Mouse (Mus musculus) kidney, embryonic 15.5 days (tissue): ENCODE measurements around the gene Rbm8a2. TPM values are rescaled to one million over a fixed set of nuclear protein-coding genes. Genes with fewer than 3 reads are reported as not detected.

Experiments used
- ATAC-seq: fragments of 200-750 bp; cut with Nextera tagmentation; replicated peaks from 2 replicates; pipeline ENCODE4 v1.8.0; 2017; ENCODE audit warnings: moderate TSS enrichment; ENCODE audit not compliant: low FRiP score
- H3K27ac ChIP-seq: fragments of 300-500 bp; sonication (generic); 2 replicates; pipeline ENCODE4 v1.5.1; 2015; ENCODE audit warnings: mild to moderate bottlenecking, inconsistent platforms
- H3K27me3 ChIP-seq: fragments of 300-500 bp; sonication (generic); 2 replicates; pipeline ENCODE4 v1.6.1; 2015; ENCODE audit warnings: inconsistent platforms
- H3K36me3 ChIP-seq: fragments of 300-500 bp; sonication (generic); 2 replicates; pipeline ENCODE4 v1.6.1; 2015; ENCODE audit warnings: inconsistent platforms
- H3K4me1 ChIP-seq: fragments of 300-500 bp; sonication (generic); 2 replicates; pipeline ENCODE4 v1.6.1; 2015; ENCODE audit warnings: inconsistent platforms
- H3K4me2 ChIP-seq: fragments of 300-500 bp; sonication (generic); 2 replicates; pipeline ENCODE4 v1.6.1; 2015; ENCODE audit warnings: moderate library complexity, mild to moderate bottlenecking, inconsistent platforms
- H3K4me3 ChIP-seq: fragments of 300-500 bp; sonication (generic); replicated peaks from 2 replicates; pipeline ENCODE4 v1.5.1; 2015; ENCODE audit warnings: mild to moderate bottlenecking, inconsistent platforms
- H3K9ac ChIP-seq: fragments of 300-500 bp; sonication (generic); 2 replicates; pipeline ENCODE4 v1.6.1; 2015; ENCODE audit warnings: mild to moderate bottlenecking, inconsistent platforms
- H3K9me3 ChIP-seq: fragments of 300-500 bp; sonication (generic); replicated peaks from 2 replicates; pipeline ENCODE4 v1.6.1; 2016; ENCODE audit warnings: inconsistent platforms
- WGBS: fragments of 180-500 bp; shearing (Covaris S2); methylation state at CpG from one replicate; pipeline ENCODE4 v1.1.7; 2015; ENCODE audit warnings: mixed read lengths; 5-methylcytosine and 5-hydroxymethylcytosine counted together
- polyA plus RNA-seq: library from polyadenylated mRNA; unstranded; fragments of >200 nt; fragmentation: Nextera tagmentation; extraction: Ambion mirVana; gene quantifications from 2 replicates; pipeline ENCODE4 v1.2.1, GENCODE M21; 2015

Rbm8a2 gene
- polyA plus RNA-seq, 1 experiment from 2014 or later = 0.73 TPM

DNA sequence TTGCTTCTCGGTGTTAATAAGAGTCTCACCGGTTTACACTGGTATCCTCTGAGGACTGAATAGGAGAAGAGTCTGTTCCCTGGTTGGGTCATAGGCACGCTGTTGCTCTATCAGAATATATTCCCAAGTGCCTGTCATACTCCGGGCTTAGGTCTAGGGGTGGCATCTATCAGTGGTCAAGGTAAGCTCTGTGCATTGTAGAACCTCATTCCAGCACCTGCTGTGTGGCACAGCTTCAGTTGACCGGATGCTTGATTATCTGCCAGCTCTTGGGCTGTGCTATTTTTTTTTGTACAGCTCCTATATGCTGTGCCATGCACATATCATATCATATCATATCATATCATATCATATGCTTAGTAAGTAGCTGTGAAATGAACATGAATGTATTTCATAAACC, 9.5 kb upstream of the Rbm8a2 start:
- no peak overlapping the region for H3K4me3 ChIP-seq
- 92% methylated on average over 5 of the region's 5 CpGs for WGBS
- H3K36me3 ChIP-seq = no peaks in the 10 kb centered on the region
- H3K27me3 ChIP-seq = no peaks in the 10 kb centered on the region
- no peaks in the 10 kb centered on the region for H3K4me1 ChIP-seq
- no peak overlapping the region for H3K4me2 ChIP-seq
- 0 out of 2 replicates have a peak overlapping the region, but pooled peaks have one; percentile 29 for H3K27ac ChIP-seq
- H3K9me3 ChIP-seq = no peaks in the 10 kb centered on the region
- ATAC-seq = no peak
- H3K9ac ChIP-seq = no peak overlapping the region

DNA sequence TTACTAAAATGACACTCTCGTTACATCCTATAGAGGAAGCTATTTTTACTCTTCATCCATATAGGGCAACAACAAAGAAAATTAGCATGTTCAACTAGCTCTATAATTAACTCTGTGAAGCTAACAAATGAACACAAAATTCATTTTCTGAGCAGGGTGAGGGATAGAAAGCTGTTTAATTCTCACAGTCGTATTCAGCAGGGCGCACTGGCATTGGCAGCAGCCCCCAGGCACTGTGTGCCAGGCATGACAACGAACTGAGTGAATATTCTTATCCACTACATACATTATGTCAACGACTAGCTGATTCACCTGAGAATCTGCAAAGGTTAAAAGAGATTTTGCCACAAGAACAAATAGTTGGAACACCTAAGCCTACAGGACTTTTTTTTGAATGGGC, 8.2 kb downstream of the Rbm8a2 start:
- 87% methylated on average over 5 of the region's 5 CpGs for WGBS
- H3K9ac ChIP-seq = no peak overlapping the region
- H3K4me3 ChIP-seq = no peak overlapping the region
- no peak overlapping the region for H3K27ac ChIP-seq
- ATAC-seq = no peak
- H3K4me2 ChIP-seq = no peak overlapping the region
- no peaks in the 10 kb centered on the region for H3K27me3 ChIP-seq
- no peaks in the 10 kb centered on the region for H3K36me3 ChIP-seq
- no peaks in the 10 kb centered on the region for H3K9me3 ChIP-seq
- no peaks in the 10 kb centered on the region for H3K4me1 ChIP-seq

DNA sequence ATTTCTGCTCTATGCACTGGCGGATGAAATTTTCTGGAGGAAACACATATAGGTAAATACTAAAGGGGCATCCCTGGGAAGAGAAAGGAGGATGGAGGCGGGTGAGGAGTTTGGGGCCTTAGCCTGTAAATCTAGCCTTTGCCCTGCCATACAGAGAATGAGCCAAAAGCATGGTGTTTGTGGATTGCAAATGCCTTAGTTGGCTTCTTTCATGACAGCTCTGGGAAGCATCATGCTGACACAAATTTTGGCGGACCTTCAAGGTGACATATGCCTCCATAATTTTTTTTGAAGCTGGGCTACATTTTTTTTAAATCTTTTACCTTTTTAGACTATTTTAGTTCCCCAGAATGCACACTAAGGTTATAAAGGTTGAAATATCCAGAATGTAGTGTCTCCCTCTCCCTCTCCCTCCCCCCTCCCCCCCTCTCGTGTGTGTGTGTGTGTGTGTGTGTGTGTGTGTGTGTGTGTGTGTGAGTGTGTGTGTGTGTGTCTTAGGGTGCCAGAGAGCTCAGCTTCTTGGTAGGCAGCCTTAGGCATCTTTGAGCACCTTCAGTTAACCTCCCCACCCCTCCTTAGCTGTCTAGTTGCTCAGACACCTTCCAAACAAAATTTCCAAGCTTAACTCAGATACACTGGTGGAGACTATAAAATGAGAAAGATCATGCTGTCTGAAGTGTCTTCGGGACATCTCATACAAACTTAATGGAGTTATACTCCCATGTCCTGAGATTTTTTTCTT, 11.7 kb downstream of the Rbm8a2 start:
- H3K36me3 ChIP-seq = no peaks in the 10 kb centered on the region
- H3K27me3 ChIP-seq = no peaks in the 10 kb centered on the region
- no peak for ATAC-seq
- no peaks in the 10 kb centered on the region for H3K9me3 ChIP-seq
- H3K4me3 ChIP-seq = no peak overlapping the region
- H3K4me1 ChIP-seq = no peaks in the 10 kb centered on the region
- no peak overlapping the region for H3K4me2 ChIP-seq
- 87% methylated on average over 5 of the region's 5 CpGs for WGBS
- H3K9ac ChIP-seq = no peak overlapping the region
- H3K27ac ChIP-seq = no peak overlapping the region

DNA sequence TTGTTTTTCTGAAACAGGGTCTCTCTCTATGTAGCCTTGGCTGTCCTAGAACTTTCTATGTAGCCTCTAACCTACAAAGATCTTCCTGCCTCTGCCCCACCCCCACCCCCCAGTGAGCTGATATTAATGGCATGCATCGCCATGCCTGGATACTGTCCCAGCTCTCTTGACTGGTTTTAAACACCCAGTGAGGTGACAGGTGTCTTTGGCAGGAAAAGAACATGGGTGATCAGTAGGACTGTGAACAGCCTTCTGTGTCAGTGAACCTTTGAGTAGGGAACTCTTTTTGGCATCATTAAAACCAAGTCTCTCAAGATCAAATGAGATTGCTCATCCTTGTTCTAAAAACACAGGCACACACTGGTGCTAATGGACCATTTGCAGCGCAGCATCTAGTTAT, 17.1 kb downstream of the Rbm8a2 start:
- Histone ChIP-seq H3K4me1 (no peaks in the 10 kb centered on the region), H3K36me3 (no peaks in the 10 kb centered on the region), H3K4me2 (no peak overlapping the region), H3K27me3 (no peaks in the 10 kb centered on the region), H3K9me3 (no peaks in the 10 kb centered on the region), H3K27ac (no peak overlapping the region), H3K9ac (no peak overlapping the region), H3K4me3 (no peak overlapping the region)
- ATAC-seq = no peak
- 92% methylated on average over 2 of the region's 2 CpGs for WGBS

DNA sequence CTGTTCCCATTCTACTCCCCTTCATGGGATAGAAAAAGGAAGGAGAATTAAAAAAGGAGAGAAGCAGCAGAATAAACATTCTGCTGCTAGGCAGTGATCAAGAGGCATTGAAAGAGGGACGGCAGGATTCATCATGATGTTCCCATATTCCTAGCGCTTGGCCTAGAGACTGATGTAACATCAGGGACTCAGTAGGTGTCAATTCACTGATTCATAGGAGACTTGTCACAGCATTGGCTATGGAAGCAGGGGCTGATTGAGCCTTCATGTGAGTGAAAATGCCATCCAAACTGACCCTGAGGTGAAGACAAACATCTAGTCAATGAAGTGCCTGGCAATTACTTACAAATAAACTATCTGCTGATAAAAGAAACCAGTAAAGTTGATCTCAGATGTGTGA, 28.1 kb downstream of the Rbm8a2 start:
- Histone ChIP-seq H3K4me1 (0 out of 2 replicates have a peak, but pooled peaks cover 3% of the 10 kb centered on the region), H3K27ac (no peak overlapping the region), H3K9ac (no peak overlapping the region), H3K27me3 (no peaks in the 10 kb centered on the region), H3K4me2 (no peak overlapping the region), H3K36me3 (no peaks in the 10 kb centered on the region), H3K4me3 (no peak overlapping the region), H3K9me3 (no peaks in the 10 kb centered on the region)
- no peak for ATAC-seq
- 77% methylated on average over 2 of the region's 2 CpGs for WGBS

DNA sequence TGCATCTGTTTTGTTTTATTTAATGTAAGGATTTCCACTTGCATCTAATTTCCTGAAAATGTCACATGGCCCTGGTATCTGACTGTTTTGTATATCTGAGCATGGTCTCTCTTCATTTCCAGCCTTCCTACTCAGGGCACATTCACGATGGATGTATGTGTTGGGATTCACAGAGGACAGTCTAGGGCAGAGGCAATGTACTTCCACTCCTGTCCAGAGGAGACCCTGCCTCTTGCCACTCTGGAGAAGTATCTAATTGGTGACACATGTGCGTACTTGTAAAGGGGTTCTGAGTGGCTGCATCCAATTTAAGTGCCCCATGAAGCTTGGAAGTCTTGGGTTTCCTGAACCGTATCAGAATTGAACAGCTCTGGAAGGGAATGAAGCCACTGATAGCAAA, 28.5 kb downstream of the Rbm8a2 start:
- Histone ChIP-seq H3K36me3 (no peaks in the 10 kb centered on the region), H3K4me2 (no peak overlapping the region), H3K27ac (no peak overlapping the region), H3K27me3 (no peaks in the 10 kb centered on the region), H3K9me3 (no peaks in the 10 kb centered on the region), H3K4me3 (no peak overlapping the region), H3K4me1 (0 out of 2 replicates have a peak, but pooled peaks cover 3% of the 10 kb centered on the region), H3K9ac (no peak overlapping the region)
- WGBS = 69% methylated on average over 3 of the region's 3 CpGs
- ATAC-seq = peak; percentile 49; the same call in 1 of the 2 replicates

DNA sequence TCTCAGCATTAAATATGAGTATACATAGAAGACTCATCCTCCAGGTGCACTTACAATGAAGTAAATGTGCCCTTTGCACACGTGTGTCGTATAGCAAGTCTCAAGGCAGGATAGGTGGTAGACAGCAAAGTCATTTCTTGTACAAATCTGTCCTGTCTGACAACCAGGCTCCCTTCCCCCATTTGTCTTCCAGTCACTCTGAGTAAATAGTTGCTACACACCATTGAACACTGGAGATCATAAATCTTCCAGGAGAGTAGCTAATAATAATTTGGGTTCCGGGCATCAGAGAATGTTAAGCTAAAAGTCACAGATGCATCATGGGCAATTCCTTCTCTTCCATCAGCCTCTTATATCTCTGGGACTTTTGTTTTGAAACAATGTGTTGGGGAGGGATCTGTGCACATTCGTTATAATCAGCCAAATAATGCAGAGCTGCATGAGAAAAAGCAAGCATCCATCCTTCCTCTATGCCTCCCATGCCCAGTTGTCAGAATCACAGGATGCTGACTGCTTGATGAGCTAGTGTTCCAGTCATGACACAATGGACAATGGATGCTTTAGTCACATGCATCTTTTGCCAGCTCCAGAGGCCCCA, 32.1 kb downstream of the Rbm8a2 start:
- H3K4me1 ChIP-seq = 0 out of 2 replicates have a peak, but pooled peaks cover 3% of the 10 kb centered on the region
- ATAC-seq = peak; percentile 33; the same call in 1 of the 2 replicates
- WGBS = 27% methylated on average over 4 of the region's 4 CpGs
- no peaks in the 10 kb centered on the region for H3K9me3 ChIP-seq
- no peak overlapping the region for H3K4me2 ChIP-seq
- H3K4me3 ChIP-seq = no peak overlapping the region
- H3K27ac ChIP-seq = no peak overlapping the region
- H3K27me3 ChIP-seq = no peaks in the 10 kb centered on the region
- H3K36me3 ChIP-seq = no peaks in the 10 kb centered on the region
- H3K9ac ChIP-seq = no peak overlapping the region

DNA sequence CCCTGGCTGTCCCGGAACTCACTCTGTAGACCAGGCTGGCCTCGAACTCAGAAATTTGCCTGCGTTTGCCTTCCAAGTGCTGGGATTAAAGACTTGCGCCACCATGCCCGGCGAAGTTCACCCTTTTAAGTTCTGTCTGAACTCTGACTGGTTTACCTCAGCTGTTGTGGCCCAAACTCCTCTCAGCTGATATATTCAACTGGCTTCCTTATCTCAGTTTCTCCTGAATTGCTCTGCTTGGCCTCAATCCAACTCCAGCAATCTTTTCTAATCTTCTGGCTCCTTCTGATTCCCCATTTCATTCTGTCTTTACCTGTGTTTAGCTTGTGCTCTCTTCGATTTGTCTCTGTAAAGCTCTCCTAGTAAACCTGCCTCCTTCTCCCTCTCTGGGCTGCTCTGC, 35.7 kb downstream of the Rbm8a2 start:
- ATAC-seq = no peak
- H3K27me3 ChIP-seq = no peaks in the 10 kb centered on the region
- H3K9me3 ChIP-seq = no peaks in the 10 kb centered on the region
- H3K4me1 ChIP-seq = 0 out of 2 replicates have a peak, but pooled peaks cover 3% of the 10 kb centered on the region
- H3K27ac ChIP-seq = no peak overlapping the region
- H3K4me2 ChIP-seq = no peak overlapping the region
- H3K4me3 ChIP-seq = no peak overlapping the region
- WGBS = 88% methylated on average over 7 of the region's 7 CpGs
- H3K36me3 ChIP-seq = no peaks in the 10 kb centered on the region
- H3K9ac ChIP-seq = no peak overlapping the region

DNA sequence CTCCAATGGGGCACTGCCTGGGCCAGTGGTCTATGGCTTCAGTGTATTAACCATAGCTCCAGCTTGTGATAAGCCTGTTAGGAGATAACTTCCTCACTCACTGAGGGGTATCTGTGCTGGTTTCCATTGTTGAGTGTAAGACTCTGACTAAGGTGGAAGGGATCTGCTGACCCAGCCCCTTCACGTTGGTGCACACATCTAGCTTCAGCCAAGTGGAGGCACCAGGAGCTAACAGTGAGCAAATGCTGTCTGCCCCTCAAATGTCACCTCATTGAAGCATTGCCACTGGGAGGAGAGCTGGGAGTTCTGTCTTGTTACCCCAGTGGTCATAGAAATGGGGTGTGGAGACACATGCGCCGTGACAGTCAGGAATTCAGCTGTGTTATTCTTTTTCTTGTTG, 40.2 kb downstream of the Rbm8a2 start:
- H3K27ac ChIP-seq = no peak overlapping the region
- peaks cover 3% of the 10 kb centered on the region; the same call in 1 of the 2 replicates for H3K4me1 ChIP-seq
- no peaks in the 10 kb centered on the region for H3K27me3 ChIP-seq
- no peaks in the 10 kb centered on the region for H3K36me3 ChIP-seq
- no peak overlapping the region for H3K4me3 ChIP-seq
- no peak for ATAC-seq
- WGBS = 81% methylated on average over 3 of the region's 3 CpGs
- no peak overlapping the region for H3K9ac ChIP-seq
- H3K4me2 ChIP-seq = no peak overlapping the region
- H3K9me3 ChIP-seq = no peaks in the 10 kb centered on the region

DNA sequence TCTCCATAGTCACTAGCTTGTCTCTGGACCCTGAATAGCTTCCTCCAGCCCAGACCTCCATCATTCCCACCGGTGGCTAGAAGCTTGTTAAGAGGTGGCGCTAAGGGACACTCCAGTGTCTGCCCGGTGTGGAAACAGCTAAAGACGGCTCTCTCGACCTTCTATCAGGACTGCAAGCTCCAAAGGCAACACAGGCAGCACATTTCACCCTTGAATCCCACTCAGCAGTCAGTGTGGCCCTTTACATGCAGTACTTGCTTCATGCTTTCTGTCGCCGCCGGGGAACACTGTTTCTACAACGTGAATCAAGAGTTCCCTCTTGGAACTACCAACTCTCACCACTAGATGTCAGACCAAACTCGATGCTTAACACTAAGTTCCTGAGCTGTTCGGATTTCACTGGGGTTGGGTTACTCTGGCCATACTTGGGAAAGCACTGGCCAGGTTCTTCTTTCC, 42.6 kb downstream of the Rbm8a2 start:
- WGBS = 11% methylated on average over 11 of the region's 11 CpGs
- peak; percentile 93 for ATAC-seq
- Histone ChIP-seq H3K36me3 (no peaks in the 10 kb centered on the region), H3K4me2 (peak overlapping the region; percentile 50), H3K4me1 (peaks cover 3% of the 10 kb centered on the region; the same call in 1 of the 2 replicates), H3K9me3 (no peaks in the 10 kb centered on the region), H3K4me3 (no peak overlapping the region), H3K9ac (no peak overlapping the region), H3K27me3 (no peaks in the 10 kb centered on the region), H3K27ac (no peak overlapping the region)

DNA sequence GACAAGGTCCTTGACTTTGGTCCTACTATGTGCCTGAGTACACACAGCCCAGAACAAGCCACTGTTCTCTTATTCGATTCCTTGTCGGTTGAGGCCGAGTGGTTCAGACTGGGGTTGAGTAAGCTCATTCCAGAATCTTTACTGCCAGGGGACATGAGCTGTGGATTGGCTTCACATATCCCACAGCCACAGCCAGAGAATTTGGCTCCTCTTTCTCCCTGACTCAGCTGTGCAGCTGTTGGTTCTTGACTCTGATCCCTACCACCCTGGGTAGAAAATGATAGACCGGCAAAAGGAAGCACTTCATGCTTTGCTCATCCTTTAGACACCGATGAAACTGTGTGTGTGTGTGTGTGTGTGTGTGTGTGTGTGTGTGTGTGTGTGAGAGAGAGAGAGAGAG, 47.5 kb downstream of the Rbm8a2 start:
- Histone ChIP-seq H3K4me1 (peaks cover 3% of the 10 kb centered on the region; the same call in 1 of the 2 replicates), H3K9me3 (no peaks in the 10 kb centered on the region), H3K4me3 (no peak overlapping the region), H3K27me3 (no peaks in the 10 kb centered on the region), H3K9ac (no peak overlapping the region), H3K27ac (no peak overlapping the region), H3K36me3 (no peaks in the 10 kb centered on the region), H3K4me2 (no peak overlapping the region)
- no peak for ATAC-seq
- WGBS = 93% methylated on average over 5 of the region's 5 CpGs
